Mouse (Mus musculus) midbrain, embryonic 10.5 days (tissue): ENCODE measurements around the gene Tgfbi. TPM values are rescaled to one million over a fixed set of nuclear protein-coding genes. Genes with fewer than 3 reads are reported as not detected.

Experiments
- DNase-seq: peaks from one replicate; pipeline ENCODE4 v3.0.0-alpha.2; 2017; ENCODE audit warnings: low spot score
- H3K27ac ChIP-seq: fragments of 300-500 bp; sonication (generic); replicated peaks from 2 replicates; pipeline ENCODE4 v1.5.1; 2016; ENCODE audit warnings: mild to moderate bottlenecking
- H3K27me3 ChIP-seq: fragments of 300-500 bp; sonication (generic); 2 replicates; pipeline ENCODE4 v1.6.1; 2016; ENCODE audit warnings: low read depth, mild to moderate bottlenecking; ENCODE audit not compliant: poor library complexity, severe bottlenecking
- H3K36me3 ChIP-seq: fragments of 300-500 bp; sonication (generic); 2 replicates; pipeline ENCODE4 v1.6.1; 2016; ENCODE audit warnings: mild to moderate bottlenecking, moderate library complexity
- H3K4me1 ChIP-seq: fragments of 300-500 bp; sonication (generic); 2 replicates; pipeline ENCODE4 v1.6.1; 2016
- H3K4me3 ChIP-seq: fragments of 300-500 bp; sonication (generic); 2 replicates; pipeline ENCODE4 v1.5.1; 2016; ENCODE audit warnings: mild to moderate bottlenecking, moderate library complexity
- H3K9me3 ChIP-seq: fragments of 300-500 bp; sonication (generic); replicated peaks from 2 replicates; pipeline ENCODE4 v1.6.1; 2016; ENCODE audit warnings: mild to moderate bottlenecking
- WGBS: fragments of 180-500 bp; shearing (Covaris S2); methylation state at CpG from one replicate; pipeline ENCODE4 v1.1.7; 2016; 5-methylcytosine and 5-hydroxymethylcytosine counted together
- polyA plus RNA-seq: library from polyadenylated mRNA; unstranded; fragments of >200 nt; fragmentation: Nextera tagmentation; extraction: Ambion mirVana; gene quantifications from 2 replicates; pipeline ENCODE4 v1.2.1, GENCODE M21; 2016

Tgfbi gene
- polyA plus RNA-seq, 1 experiment from 2014 or later = 23.2 TPM

DNA sequence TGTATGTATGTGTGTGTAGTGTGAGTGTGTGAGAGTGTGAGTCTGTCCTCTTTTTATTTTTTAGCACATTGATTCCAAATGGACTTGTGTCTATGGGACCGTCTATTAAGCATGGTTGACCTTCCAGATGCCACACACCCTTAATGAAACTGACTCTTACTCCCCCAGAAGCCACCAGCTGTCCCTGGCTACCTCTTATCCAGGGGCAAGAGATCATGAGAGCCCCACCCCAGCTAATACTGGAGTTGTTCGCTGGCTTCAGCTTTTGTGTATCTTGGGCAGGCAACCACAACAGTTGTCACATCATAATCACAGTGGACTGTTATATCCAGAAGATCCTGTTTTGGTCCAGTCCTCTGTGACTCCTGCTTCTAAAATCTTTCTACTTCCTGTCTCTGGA is 40.7 kb downstream of the Tgfbi start:
- Histone ChIP-seq H3K36me3 (no peaks in the 10 kb centered on the region), H3K4me3 (no peak overlapping the region), H3K9me3 (no peaks in the 10 kb centered on the region), H3K27ac (no peak overlapping the region), H3K27me3 (no peaks in the 10 kb centered on the region), H3K4me1 (peaks cover 17% of the 10 kb centered on the region)
- DNase-seq = no peak
- 92% methylated on average over 2 of the region's 2 CpGs for WGBS

DNA sequence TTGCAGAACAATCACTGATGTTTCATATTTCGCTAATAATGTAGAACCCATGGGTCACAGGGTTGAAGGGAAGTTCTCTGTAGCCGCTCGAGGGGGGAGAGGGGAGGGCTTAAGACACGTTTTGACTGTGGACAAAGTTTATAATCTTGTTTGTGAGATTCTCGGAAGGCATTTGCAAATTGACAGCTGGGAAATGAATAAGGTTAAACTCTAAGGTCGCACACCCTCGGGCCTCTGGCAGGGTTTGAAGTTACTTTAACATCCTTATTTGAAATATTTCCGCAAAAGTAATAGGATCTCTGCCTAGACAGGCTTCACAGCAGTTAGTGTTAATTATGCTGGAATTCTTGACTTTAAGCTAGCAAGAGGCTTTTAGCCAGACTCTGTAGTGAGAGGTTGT is 43.1 kb downstream of the Tgfbi start:
- H3K4me1 ChIP-seq = peaks cover 17% of the 10 kb centered on the region
- no peaks in the 10 kb centered on the region for H3K36me3 ChIP-seq
- DNase-seq = no peak
- no peak overlapping the region for H3K4me3 ChIP-seq
- 68% methylated on average over 8 of the region's 8 CpGs for WGBS
- no peaks in the 10 kb centered on the region for H3K9me3 ChIP-seq
- H3K27me3 ChIP-seq = no peaks in the 10 kb centered on the region
- no peak overlapping the region for H3K27ac ChIP-seq

DNA sequence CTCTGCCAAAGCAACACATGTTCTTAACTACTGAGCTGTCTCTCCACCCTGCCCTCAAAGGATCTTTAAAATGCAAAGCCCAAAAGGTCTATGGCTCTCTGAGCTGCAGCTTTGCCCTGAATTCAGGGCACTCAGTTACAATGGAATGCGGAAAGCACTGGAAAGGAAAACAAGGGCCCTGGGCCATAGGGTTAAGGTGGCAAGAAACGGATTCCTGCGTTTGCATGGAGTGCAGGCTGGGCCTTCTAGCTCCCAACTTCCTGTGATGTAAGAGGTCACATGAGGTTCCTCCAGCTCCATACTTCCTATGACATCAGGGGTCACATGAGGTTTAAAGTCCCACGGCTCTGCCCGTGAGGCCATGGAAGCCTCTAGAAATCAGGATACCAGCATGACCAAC is 44.9 kb downstream of the Tgfbi start:
- no peaks in the 10 kb centered on the region for H3K36me3 ChIP-seq
- no peaks in the 10 kb centered on the region for H3K9me3 ChIP-seq
- 0 out of 2 replicates have a peak overlapping the region, but pooled peaks have one; percentile 28 for H3K27ac ChIP-seq
- 89% methylated on average over 5 of the region's 5 CpGs for WGBS
- no peaks in the 10 kb centered on the region for H3K27me3 ChIP-seq
- no peak for DNase-seq
- no peak overlapping the region for H3K4me3 ChIP-seq
- H3K4me1 ChIP-seq = peaks cover 8% of the 10 kb centered on the region; the same call in 1 of the 2 replicates

DNA sequence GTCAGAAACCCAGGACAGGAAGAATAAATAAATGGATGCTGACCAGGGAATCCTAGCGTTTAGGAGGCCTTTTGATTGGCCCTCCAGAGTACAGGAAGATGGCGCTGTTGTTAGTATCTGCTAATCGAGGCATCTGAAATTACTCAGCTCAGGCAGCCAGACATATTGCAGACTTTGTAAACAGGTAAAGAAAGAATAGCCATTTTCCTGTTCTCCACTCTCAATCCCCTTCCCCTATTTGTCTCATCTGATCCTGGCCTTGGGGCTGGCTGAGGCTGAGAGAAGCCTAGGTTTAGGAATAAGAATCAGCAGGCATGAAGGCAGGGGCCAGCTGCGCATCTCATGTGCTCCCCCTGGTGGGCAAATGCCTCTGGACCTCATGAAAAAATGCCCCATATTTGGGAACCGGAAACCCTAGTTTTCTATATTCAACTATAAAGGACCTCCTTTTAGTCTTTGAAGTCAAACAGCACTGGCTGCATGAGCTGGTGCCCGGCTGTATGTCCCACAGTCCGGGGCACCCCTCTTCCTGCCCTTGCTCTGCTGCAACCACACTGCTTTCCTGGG is 48.7 kb downstream of the Tgfbi start:
- Histone ChIP-seq H3K36me3 (no peaks in the 10 kb centered on the region), H3K27me3 (no peaks in the 10 kb centered on the region), H3K4me1 (peaks cover 8% of the 10 kb centered on the region; the same call in 1 of the 2 replicates), H3K4me3 (no peak overlapping the region), H3K9me3 (no peaks in the 10 kb centered on the region), H3K27ac (peak overlapping the region; percentile 50; the same call in 1 of the 2 replicates)
- WGBS = 37% methylated on average over 7 of the region's 7 CpGs
- peak; percentile 74 for DNase-seq

DNA sequence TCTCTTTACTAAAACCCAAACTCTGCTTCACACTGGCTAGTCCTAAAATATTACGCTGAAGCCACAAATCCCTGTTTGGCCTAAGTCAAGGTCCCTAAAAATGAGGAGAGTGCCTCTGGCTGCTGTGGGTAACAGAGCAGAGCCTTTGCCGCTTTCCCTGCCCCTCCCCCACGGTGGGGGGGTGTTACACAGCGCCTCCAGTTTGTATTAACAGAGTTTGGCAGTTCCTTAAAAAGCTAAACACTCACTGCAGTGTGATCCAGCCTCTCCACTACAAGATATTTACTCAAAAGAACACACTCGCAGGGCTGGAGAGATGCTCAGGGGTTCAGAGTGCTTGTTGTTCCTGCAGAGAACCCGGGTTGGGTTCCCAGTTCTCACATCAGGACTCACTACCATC is 49.6 kb downstream of the Tgfbi start:
- H3K9me3 ChIP-seq = no peaks in the 10 kb centered on the region
- no peaks in the 10 kb centered on the region for H3K27me3 ChIP-seq
- H3K4me1 ChIP-seq = 0 out of 2 replicates have a peak, but pooled peaks cover 3% of the 10 kb centered on the region
- no peak overlapping the region for H3K4me3 ChIP-seq
- no peak overlapping the region for H3K27ac ChIP-seq
- H3K36me3 ChIP-seq = no peaks in the 10 kb centered on the region
- 77% methylated on average over 6 of the region's 6 CpGs for WGBS
- DNase-seq = no peak

DNA sequence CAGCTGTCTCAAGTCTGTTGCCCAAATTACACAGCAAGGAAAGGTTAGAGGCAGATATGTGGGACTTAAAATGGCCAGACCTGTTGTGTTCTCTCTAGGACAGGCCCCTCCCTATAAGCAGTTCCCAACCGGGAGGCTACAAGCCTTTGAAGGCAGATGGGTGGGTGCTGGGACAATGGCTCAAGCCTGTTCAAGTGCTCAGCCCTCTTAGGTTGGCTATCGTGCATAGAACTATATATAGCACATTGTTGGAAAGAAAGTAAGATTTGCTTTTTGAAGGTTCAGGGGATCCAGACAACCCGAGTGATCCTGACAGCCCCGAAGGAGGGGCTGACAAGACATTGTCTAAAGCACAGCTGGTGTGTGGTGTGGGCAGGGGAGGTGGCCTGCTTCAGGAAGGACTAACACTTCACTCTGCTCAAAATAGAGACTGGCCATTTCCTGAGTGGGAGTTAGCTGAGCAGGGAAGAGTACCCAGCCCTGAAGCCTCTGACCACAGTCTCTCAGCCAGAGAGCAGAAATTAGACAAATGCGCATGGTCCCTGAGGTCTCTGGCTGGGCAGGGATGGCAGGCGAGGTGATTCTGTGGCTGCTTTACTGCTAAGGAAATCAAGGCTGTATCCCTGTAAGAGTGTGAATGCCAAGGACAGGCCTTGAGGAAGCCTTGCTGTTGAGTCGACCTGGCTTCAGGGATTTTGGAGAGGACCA is 52.7 kb downstream of the Tgfbi start:
- no peak for DNase-seq
- H3K27ac ChIP-seq = peak overlapping the region; percentile 20; the same call in 1 of the 2 replicates
- no peaks in the 10 kb centered on the region for H3K36me3 ChIP-seq

DNA sequence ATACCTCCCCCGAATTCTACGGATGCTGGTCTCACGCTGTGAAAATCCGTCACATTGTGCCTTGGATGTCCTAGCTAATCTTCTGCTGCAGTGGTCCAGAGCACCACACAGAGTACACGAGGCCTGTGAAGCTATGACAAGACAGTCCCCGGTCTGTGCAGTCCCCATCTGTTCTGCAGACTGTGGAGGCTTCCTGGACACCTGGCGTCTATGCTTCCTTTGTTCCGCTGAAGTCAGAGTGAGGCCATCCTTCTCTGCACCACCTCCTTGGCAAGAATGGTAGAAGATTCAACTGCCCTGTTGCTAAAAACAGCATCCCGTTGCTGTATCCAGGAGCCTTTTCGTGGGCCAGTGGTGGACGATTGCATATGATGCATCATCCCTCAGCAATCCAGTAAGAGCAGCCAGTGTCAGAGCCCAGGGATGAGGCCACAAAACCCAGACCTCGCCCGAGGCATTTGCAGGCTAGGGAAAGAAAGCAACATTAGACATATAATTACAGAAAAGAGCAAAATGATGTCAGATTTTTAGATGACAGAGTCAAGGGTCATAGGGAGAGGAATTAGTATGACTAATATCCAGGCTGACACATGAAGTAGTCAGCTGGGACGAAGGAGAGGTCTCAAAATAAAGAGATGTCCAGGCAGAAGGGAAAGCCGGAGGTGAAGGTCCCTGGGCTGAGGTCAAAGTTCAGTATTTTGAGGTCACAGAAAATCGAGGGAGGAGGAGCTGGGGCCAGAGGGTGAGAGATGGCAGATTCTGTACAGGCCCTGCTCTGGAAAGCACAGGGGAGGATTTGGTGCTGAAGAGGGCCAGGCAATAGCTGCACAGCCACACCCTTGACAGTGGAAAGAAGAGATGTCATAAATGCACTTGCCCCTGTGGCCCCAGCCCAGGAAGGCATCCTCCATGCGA is 55.2 kb downstream of the Tgfbi start:
- Histone ChIP-seq H3K36me3 (no peaks in the 10 kb centered on the region), H3K27ac (peak overlapping the region; percentile 47; the same call in 1 of the 2 replicates), H3K4me3 (no peak overlapping the region), H3K4me1 (peaks cover 6% of the 10 kb centered on the region), H3K9me3 (no peaks in the 10 kb centered on the region), H3K27me3 (no peaks in the 10 kb centered on the region)
- DNase-seq = no peak
- 82% methylated on average over 17 of the region's 17 CpGs for WGBS

More for the DNA sequence above, 52.7 kb downstream of the Tgfbi start:
- Histone ChIP-seq H3K4me3 (no peak overlapping the region), H3K9me3 (no peaks in the 10 kb centered on the region), H3K27me3 (no peaks in the 10 kb centered on the region), H3K4me1 (peaks cover 9% of the 10 kb centered on the region)
- WGBS = 70% methylated on average over 7 of the region's 7 CpGs

DNA sequence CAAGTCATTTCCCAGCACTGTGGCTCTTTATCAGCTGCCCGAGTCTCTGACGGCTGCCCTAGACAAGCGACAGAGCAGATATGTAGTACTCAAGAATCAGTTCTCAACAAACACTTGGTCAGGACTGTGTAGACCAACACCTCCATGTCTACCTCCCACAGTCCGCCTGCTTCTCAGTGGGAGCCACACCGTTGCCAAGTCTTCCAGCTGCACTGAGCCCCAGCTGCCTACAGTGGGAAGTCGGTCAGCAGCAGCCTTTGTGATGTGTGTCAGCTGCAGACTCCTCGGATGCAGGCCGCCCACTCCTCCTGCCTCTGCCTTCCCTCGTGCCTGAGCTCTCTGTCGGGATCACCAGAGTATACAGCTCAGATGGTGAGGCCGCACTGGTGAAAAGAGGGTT is 61.9 kb downstream of the Tgfbi start:
- no peaks in the 10 kb centered on the region for H3K9me3 ChIP-seq
- 72% methylated on average over 11 of the region's 11 CpGs for WGBS
- peaks cover 9% of the 10 kb centered on the region for H3K4me1 ChIP-seq
- H3K27me3 ChIP-seq = no peaks in the 10 kb centered on the region
- H3K27ac ChIP-seq = peak overlapping the region; percentile 46; the same call in 1 of the 2 replicates
- DNase-seq = no peak
- no peak overlapping the region for H3K4me3 ChIP-seq
- no peaks in the 10 kb centered on the region for H3K36me3 ChIP-seq

DNA sequence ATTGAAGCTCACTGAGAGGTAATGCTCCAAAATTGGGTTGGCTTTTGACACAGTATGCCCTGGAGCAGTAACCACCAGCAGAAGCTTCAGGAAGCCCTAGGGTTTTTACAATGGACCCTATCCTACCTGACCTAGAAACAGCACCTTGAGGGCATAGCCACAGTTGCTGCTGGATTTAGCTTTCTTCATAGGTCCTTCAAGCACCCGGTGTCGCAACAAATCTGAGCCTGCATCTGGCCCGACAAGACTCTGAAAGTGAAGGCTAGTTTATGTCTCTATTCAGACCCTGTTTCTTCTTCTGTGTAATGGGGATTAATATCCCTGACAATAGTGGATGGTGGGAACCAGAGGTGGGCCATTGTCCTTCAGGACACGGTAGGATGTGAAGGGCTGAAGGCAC is 68.4 kb downstream of the Tgfbi start:
- Histone ChIP-seq H3K4me1 (peaks cover 23% of the 10 kb centered on the region), H3K4me3 (no peak overlapping the region), H3K9me3 (no peaks in the 10 kb centered on the region), H3K36me3 (no peaks in the 10 kb centered on the region), H3K27ac (peak overlapping the region; percentile 74), H3K27me3 (no peaks in the 10 kb centered on the region)
- WGBS = 73% methylated on average over 4 of the region's 4 CpGs
- no peak for DNase-seq

DNA sequence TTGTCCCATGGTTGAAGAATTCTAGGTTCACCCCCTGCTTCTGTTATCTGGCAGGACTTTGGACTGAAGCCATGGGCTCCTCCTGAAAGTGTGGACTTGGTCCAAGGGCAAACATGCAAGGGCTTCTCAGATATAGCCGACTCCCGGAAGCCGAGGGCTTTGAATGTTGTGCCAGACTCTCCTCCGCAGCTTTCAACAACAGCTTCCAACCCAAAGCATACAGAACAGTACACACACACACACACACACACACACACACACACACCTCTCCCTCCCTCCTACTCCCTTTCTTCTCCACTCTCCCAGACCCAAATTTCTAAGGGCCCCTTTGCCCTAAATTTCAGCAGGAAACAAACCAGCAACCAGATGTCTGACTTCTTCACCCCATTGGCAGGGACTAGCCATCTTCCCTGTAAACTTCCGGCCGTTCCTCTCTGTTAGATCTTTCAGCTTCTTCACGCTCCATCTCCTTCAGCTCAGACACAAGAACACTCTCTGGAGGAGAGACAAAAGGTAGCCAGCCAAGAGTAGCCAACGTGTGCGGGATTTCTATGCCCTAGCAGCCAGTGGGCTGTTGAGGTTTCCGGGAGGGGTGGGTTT is 69.0 kb downstream of the Tgfbi start:
- peak; percentile 32 for DNase-seq
- Histone ChIP-seq H3K36me3 (no peaks in the 10 kb centered on the region), H3K9me3 (no peaks in the 10 kb centered on the region), H3K27me3 (no peaks in the 10 kb centered on the region), H3K4me1 (peaks cover 23% of the 10 kb centered on the region), H3K27ac (peak overlapping the region; percentile 74), H3K4me3 (no peak overlapping the region)
- 48% methylated on average over 10 of the region's 10 CpGs for WGBS

DNA sequence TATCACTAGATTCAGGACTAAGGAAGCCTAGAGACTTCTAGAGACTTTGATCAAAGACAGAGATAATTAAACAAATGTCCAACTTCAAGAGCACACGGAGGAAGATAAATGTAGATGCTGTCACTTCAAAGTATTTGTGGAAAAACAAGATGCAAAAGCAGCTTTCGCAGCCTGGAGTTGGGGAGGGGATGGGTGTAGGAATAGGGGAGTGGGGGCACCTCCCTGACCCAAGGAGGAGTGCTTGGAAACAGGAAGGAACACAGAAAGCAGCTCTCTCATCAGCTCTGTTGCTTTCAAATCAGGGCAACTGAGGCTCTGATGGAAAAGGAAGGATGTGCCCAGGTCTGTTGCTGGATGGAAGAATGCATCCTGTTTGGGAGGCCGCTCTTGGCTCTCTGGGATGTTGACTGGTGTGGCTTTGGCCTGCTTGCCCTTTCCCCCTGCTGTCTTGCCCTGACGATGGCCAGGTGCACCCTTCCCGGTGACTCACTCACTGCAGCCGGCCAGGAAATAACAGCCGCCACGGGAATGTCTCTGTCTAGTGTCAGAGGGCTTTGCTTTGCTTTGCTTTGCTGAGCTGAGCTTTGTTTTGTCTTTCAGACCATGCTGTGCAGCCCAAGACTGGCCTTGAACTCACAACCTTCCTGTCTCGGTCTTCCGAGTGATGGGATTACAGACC is 69.6 kb downstream of the Tgfbi start:
- Histone ChIP-seq H3K27me3 (no peaks in the 10 kb centered on the region), H3K9me3 (no peaks in the 10 kb centered on the region), H3K36me3 (no peaks in the 10 kb centered on the region), H3K4me3 (no peak overlapping the region), H3K27ac (peak overlapping the region; percentile 74), H3K4me1 (peaks cover 28% of the 10 kb centered on the region)
- DNase-seq = no peak
- 62% methylated on average over 10 of the region's 10 CpGs for WGBS

DNA sequence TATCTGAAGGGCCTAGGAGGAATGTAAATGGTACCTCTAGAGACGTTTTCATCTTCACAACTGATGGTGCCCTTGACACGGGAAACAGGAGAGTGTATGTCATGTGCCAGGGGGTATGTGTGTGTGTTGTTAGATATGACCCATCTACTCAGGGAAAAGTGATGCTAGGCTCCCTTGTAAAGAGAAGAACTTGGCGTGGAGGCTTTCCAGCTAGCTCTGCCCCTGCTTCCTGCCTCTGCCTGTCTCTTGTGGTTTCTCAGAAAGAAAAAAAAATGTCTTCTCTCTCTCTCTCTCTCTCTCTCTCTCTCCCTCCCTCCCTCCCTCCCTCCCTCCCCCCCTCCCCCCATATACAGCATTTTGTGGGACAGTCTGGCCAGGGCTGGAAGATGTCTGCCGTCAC is 72.6 kb downstream of the Tgfbi start:
- no peak overlapping the region for H3K4me3 ChIP-seq
- no peak overlapping the region for H3K27ac ChIP-seq
- no peaks in the 10 kb centered on the region for H3K9me3 ChIP-seq
- no peaks in the 10 kb centered on the region for H3K36me3 ChIP-seq
- H3K4me1 ChIP-seq = peaks cover 28% of the 10 kb centered on the region
- H3K27me3 ChIP-seq = no peaks in the 10 kb centered on the region; the same call in 1 of the 2 replicates
- no peak for DNase-seq
- WGBS = 82% methylated on average over 4 of the region's 4 CpGs
